Mouse (Mus musculus) heart, embryonic 16.5 days (tissue): ENCODE measurements around the gene Fam120b. TPM values are rescaled to one million over a fixed set of nuclear protein-coding genes. Genes with fewer than 3 reads are reported as not detected.
A peak's percentile ranks its signal among the peaks of the same experiment; 100 is the strongest.

Source experiments
- ATAC-seq: fragments of 200-750 bp; cut with Nextera tagmentation; replicated peaks from 2 replicates; pipeline ENCODE4 v1.8.0; 2017; ENCODE audit warnings: moderate number of reproducible peaks; ENCODE audit not compliant: insufficient read depth, low FRiP score; ENCODE audit errors: extremely low read depth
- H3K27ac ChIP-seq: fragments of 300-500 bp; sonication (generic); 2 replicates; pipeline ENCODE4 v1.5.1; 2014; ENCODE audit warnings: mild to moderate bottlenecking, low read length, control low read depth, moderate library complexity
- H3K27me3 ChIP-seq: fragments of 300-500 bp; sonication (generic); 2 replicates; pipeline ENCODE4 v1.6.1; 2014; ENCODE audit warnings: low read length, mixed read lengths; ENCODE audit not compliant: control insufficient read depth, insufficient read depth
- H3K36me3 ChIP-seq: fragments of 300-500 bp; sonication (generic); 2 replicates; pipeline ENCODE4 v1.6.1; 2014; ENCODE audit not compliant: control insufficient read depth, insufficient read depth
- H3K4me1 ChIP-seq: fragments of 300-500 bp; sonication (generic); 2 replicates; pipeline ENCODE4 v1.6.1; 2014; ENCODE audit warnings: low read length, mixed read lengths; ENCODE audit not compliant: control insufficient read depth, insufficient read depth
- H3K4me2 ChIP-seq: fragments of 300-500 bp; sonication (generic); 2 replicates; pipeline ENCODE4 v1.6.1; 2014; ENCODE audit warnings: low read depth, mild to moderate bottlenecking, control low read depth, low read length
- H3K4me3 ChIP-seq: fragments of 300-500 bp; sonication (generic); 2 replicates; pipeline ENCODE4 v1.5.1; 2014; ENCODE audit warnings: mild to moderate bottlenecking, control low read depth, low read length
- H3K9ac ChIP-seq: fragments of 300-500 bp; sonication (generic); 2 replicates; pipeline ENCODE4 v1.6.1; 2014; ENCODE audit warnings: low read length, control low read depth
- H3K9me3 ChIP-seq: fragments of 300-500 bp; sonication (generic); replicated peaks from 2 replicates; pipeline ENCODE4 v1.6.1; 2016; ENCODE audit warnings: low read length; ENCODE audit not compliant: control insufficient read depth
- WGBS: fragments of 180-500 bp; shearing (Covaris S2); extraction: QIAGEN DNeasy Blood & Tissue Kit; methylation state at CpG from one replicate; pipeline ENCODE4 v1.1.7; 2014; 5-methylcytosine and 5-hydroxymethylcytosine counted together
- polyA plus RNA-seq: library from polyadenylated mRNA; unstranded; fragments of >200 nt; fragmentation: Nextera tagmentation; extraction: Ambion mirVana; gene quantifications from 2 replicates; pipeline ENCODE4 v1.2.1, GENCODE M21; 2015

Fam120b gene
- polyA plus RNA-seq, 1 experiment from 2014 or later, result 18.1 TPM

- H3K4me3 ChIP-seq, result no peak overlapping the region
- H3K27me3 ChIP-seq, result no peaks in the 10 kb centered on the region
- H3K36me3 ChIP-seq, result no peaks in the 10 kb centered on the region
- H3K27ac ChIP-seq, result peak overlapping the region; percentile 92
- ATAC-seq, result peak; percentile 96
- peak overlapping the region; percentile 6; the same call in 1 of the 2 replicates for H3K9ac ChIP-seq
- 60% methylated on average over 6 of the region's 6 CpGs for WGBS
- peaks cover 12% of the 10 kb centered on the region for H3K4me1 ChIP-seq
- no peaks in the 10 kb centered on the region for H3K9me3 ChIP-seq
- peak overlapping the region; percentile 29 for H3K4me2 ChIP-seq
Measured at GRCm38 (mm10) chr17:15461921-15462495, 66.0 kb downstream of the Fam120b start.

- peak; percentile 37 for ATAC-seq
- Histone ChIP-seq H3K36me3 (peaks cover 9% of the 10 kb centered on the region), H3K9ac (no peak overlapping the region), H3K4me1 (peaks cover 4% of the 10 kb centered on the region), H3K9me3 (no peaks in the 10 kb centered on the region), H3K4me3 (no peak overlapping the region), H3K27ac (no peak overlapping the region), H3K4me2 (no peak overlapping the region), H3K27me3 (no peaks in the 10 kb centered on the region)
- 19% methylated on average over 5 of the region's 5 CpGs for WGBS
Measured at GRCm38 (mm10) chr17:15467669-15468068, 71.7 kb downstream of the Fam120b start.

GRCm38 (mm10) chr17:15472671-15473070 is 76.7 kb downstream of the Fam120b start:
- no peak overlapping the region for H3K4me2 ChIP-seq
- H3K9ac ChIP-seq, result no peak overlapping the region
- WGBS, result 87% methylated on average over 4 of the region's 4 CpGs
- H3K36me3 ChIP-seq, result peaks cover 53% of the 10 kb centered on the region
- no peak for ATAC-seq
- H3K9me3 ChIP-seq, result no peaks in the 10 kb centered on the region
- H3K27ac ChIP-seq, result no peak overlapping the region
- H3K27me3 ChIP-seq, result no peaks in the 10 kb centered on the region
- no peaks in the 10 kb centered on the region for H3K4me1 ChIP-seq
- no peak overlapping the region for H3K4me3 ChIP-seq

Other genes with a start within 250 kb of the Fam120b start
- gene Dll1, start 19.3 kb upstream of the Fam120b start, polyA plus RNA-seq, result 4.3 and 5.6 TPM in 2 replicates
- gene Psmb1, start 103.5 kb downstream of the Fam120b start, polyA plus RNA-seq, result 180 and 200 TPM in 2 replicates
- 25.2 and 27.3 TPM in 2 replicates for gene Tbp, start 103.7 kb downstream of the Fam120b start, polyA plus RNA-seq
- gene Pdcd2, start 131.1 kb downstream of the Fam120b start, polyA plus RNA-seq, result 23.8 and 35.1 TPM in 2 replicates
- gene Prdm9, start 168.2 kb downstream of the Fam120b start, polyA plus RNA-seq, result 1.7 and 2.0 TPM in 2 replicates